Mouse (Mus musculus) liver, adult 2 months (tissue): Measurements from ENCODE around the gene Sdcbp2.

Source experiments
- CTCF ChIP-seq: fragments of 200-500 bp; IDR thresholded peaks from 2 replicates; pipeline ENCODE4 v1.5.1; 2011; ENCODE audit warnings: low read depth, low read length, control low read depth
- POLR2A ChIP-seq: fragments of 200-500 bp; IDR thresholded peaks from 2 replicates; pipeline ENCODE4 v1.6.1; 2011; ENCODE audit warnings: low read length, control low read depth; ENCODE audit not compliant: insufficient read depth; ENCODE audit errors: extremely low read depth

DNA sequence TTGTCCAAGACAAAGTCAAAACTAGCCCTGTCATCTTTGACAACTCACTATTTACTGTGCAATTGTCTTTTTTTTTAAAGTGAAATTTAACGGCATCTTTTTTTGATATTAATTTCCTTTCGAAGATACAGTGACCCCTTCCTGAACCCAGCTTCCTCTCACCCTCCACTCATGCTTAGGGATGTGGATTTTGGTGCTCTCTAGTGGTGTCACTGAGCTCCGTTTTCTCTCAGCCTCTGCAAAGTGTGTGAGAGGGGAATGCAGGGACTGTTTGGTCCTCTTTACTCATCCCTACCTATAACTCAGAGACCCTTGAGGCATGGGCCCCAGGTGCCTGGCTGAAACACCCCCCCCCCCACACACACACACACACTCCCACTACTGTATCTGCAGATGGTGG lies 13.5 kb downstream of the Sdcbp2 start:
- TF ChIP-seq CTCF = peak; percentile 42
- TF ChIP-seq POLR2A = no peak
